ENCODE assay signal across 22 mouse cellular contexts in the genomic region with DNA sequence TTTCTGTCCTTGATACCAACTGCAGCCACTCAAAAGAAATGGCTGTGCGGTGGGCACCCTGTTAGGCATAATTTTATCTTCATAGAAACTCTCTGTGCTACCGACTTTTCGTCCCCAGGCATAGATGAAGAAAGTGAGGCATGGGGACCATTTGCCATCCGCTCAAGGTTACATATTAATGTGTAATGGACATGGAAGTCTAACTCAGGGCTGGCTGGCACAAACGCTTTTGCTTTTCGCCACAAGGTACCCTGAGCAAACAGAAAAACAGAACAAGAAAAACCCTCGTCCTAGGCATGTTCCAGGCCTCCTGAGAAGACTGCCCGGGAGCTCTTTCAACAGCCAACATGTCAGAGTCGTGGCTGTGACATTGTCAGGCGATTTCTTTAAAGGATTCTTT.
A peak's percentile ranks its signal among the peaks of the same experiment; 100 is the strongest.
DNase-seq lines count a peak whose midpoint lies in the region; ATAC-seq and TF ChIP-seq lines count a peak whose summit lies in the region.
"Had no signal": no experiment of that assay in that cellular context is flagged by ENCODE, and none has a peak within 500 bp of the region (broad histone marks: within the 10 kb centered on the region; RNA-seq: fewer than 3 reads in every experiment).

No protein-coding gene starts in this region.

- no peak overlapping the region for H3K4me3 ChIP-seq in kidney, adult 2 months (ENCODE audit: insufficient read depth, low read depth, low read length)
- no peak overlapping the region for H3K4me3 ChIP-seq in kidney, embryonic 15.5 days (replicated peaks)
- H3K4me3 ChIP-seq in liver, adult 2 months (ENCODE audit: insufficient read depth, low read depth, low read length): no peak overlapping the region
- H3K4me3 ChIP-seq in liver, embryonic 13.5 days (replicated peaks): no peak overlapping the region
- H3K4me3 ChIP-seq: embryonic facial prominence, embryonic 12.5 days; forebrain, embryonic 12.5 days; heart, embryonic 10.5 days; hindbrain, embryonic 12.5 days had no signal

- no peak for TF ChIP-seq POLR2A in kidney, adult 2 months (IDR thresholded peaks at IDR 0.05; ENCODE audit: low read depth, low read length)
- TF ChIP-seq POLR2A in liver, adult 2 months (IDR thresholded peaks at IDR 0.05; ENCODE audit: extremely low read depth, insufficient read depth, low read length): no peak

- no peaks in the 10 kb centered on the region for H3K36me3 ChIP-seq in kidney, adult 2 months (ENCODE audit: control insufficient read depth, insufficient read depth, low read length)
- no peaks in the 10 kb centered on the region for H3K36me3 ChIP-seq in kidney, embryonic 15.5 days
- no peaks in the 10 kb centered on the region for H3K36me3 ChIP-seq in liver, adult 2 months (ENCODE audit: control insufficient read depth, insufficient read depth, low read length)
- no peaks in the 10 kb centered on the region for H3K36me3 ChIP-seq in liver, embryonic 13.5 days
- H3K36me3 ChIP-seq: embryonic facial prominence, embryonic 12.5 days; forebrain, embryonic 12.5 days; heart, embryonic 10.5 days; hindbrain, embryonic 12.5 days had no signal

- H3K4me2 ChIP-seq in kidney, embryonic 15.5 days: no peak overlapping the region
- H3K4me2 ChIP-seq in liver, embryonic 13.5 days: no peak overlapping the region
- H3K4me2 ChIP-seq: embryonic facial prominence, embryonic 12.5 days; forebrain, embryonic 12.5 days; hindbrain, embryonic 12.5 days had no signal

- no peaks in the 10 kb centered on the region for H3K9me3 ChIP-seq in kidney, embryonic 15.5 days (replicated peaks)
- no peaks in the 10 kb centered on the region for H3K9me3 ChIP-seq in liver, embryonic 13.5 days (replicated peaks)
- H3K9me3 ChIP-seq: embryonic facial prominence, embryonic 12.5 days; forebrain, embryonic 12.5 days; heart, embryonic 10.5 days; hindbrain, embryonic 12.5 days had no signal

- H3K27me3 ChIP-seq in kidney, adult 2 months (replicated peaks; ENCODE audit: control insufficient read depth, insufficient read depth, low read length): no peaks in the 10 kb centered on the region
- H3K27me3 ChIP-seq in kidney, embryonic 15.5 days: no peaks in the 10 kb centered on the region
- H3K27me3 ChIP-seq in liver, adult 2 months (ENCODE audit: control insufficient read depth, insufficient read depth, low read length): no peaks in the 10 kb centered on the region
- H3K27me3 ChIP-seq in liver, embryonic 13.5 days: no peaks in the 10 kb centered on the region
- H3K27me3 ChIP-seq: Patski had no signal

- TF ChIP-seq CTCF in kidney, adult 2 months (conservative IDR thresholded peaks at IDR 0.05; ENCODE audit: insufficient read depth, insufficient read length, low read depth, low read length): no peak
- TF ChIP-seq CTCF in liver, adult 2 months (IDR thresholded peaks at IDR 0.05; ENCODE audit: low read depth, low read length): no peak

- ATAC-seq in kidney, embryonic 15.5 days (replicated peaks; ENCODE audit: low FRiP score): no peak
- no peak for ATAC-seq in liver, embryonic 13.5 days (ENCODE audit: low read depth)
- no peak for ATAC-seq in erythroblast, adult 5-6 weeks (replicated peaks; ENCODE audit: low FRiP score, poor library complexity, severe bottlenecking)
- ATAC-seq: activated CD4-positive, CD25-positive, alpha-beta regulatory T cell, adult 4 months; forebrain, embryonic 16.5 days; Patski had no signal

- DNase-seq in kidney, adult 2 months: peak; percentile 66
- peak; percentile 81 for DNase-seq in liver, adult 2 months (ENCODE audit: extremely low read depth, low read depth, low spot score)
- DNase-seq in liver: no peak
- no peak for DNase-seq in liver, embryonic 13.5 days
- no peak for DNase-seq in cerebellum, adult 9-10 months
- DNase-seq: adrenal gland, adult 2 months; adrenal gland, postnatal 25 days; cerebellum, adult 2 months; cerebellum, postnatal 14 days; gastrocnemius, postnatal 10 days; heart, adult 18-20 months; heart, postnatal 10 days; heart, postnatal 4 days had no signal

- no peak overlapping the region for H3K27ac ChIP-seq in kidney, adult 2 months (ENCODE audit: insufficient read depth, low read depth, low read length)
- no peak overlapping the region for H3K27ac ChIP-seq in kidney, embryonic 15.5 days
- peak overlapping the region; percentile 95 for H3K27ac ChIP-seq in liver, adult 2 months (replicated peaks; ENCODE audit: insufficient read depth, low read depth, low read length)
- H3K27ac ChIP-seq in liver, embryonic 13.5 days: peak overlapping the region; percentile 64; the same call in 1 of the 2 replicates
- H3K27ac ChIP-seq: embryonic facial prominence, embryonic 12.5 days; forebrain, embryonic 12.5 days; hindbrain, embryonic 12.5 days had no signal

- H3K79me2 ChIP-seq in liver, adult 2 months (ENCODE audit: control insufficient read depth, insufficient read depth, low read length): no peaks in the 10 kb centered on the region

- peaks cover 16% of the 10 kb centered on the region for H3K4me1 ChIP-seq in kidney, adult 2 months (ENCODE audit: control insufficient read depth, insufficient read depth, low read length)
- H3K4me1 ChIP-seq in kidney, embryonic 15.5 days: peaks cover 6% of the 10 kb centered on the region
- H3K4me1 ChIP-seq in liver, adult 2 months (ENCODE audit: control insufficient read depth, insufficient read depth, low read length): peaks cover 28% of the 10 kb centered on the region
- peaks cover 11% of the 10 kb centered on the region for H3K4me1 ChIP-seq in liver, embryonic 13.5 days (replicated peaks)
- H3K4me1 ChIP-seq: embryonic facial prominence, embryonic 12.5 days had no signal

- WGBS in kidney, adult 2 months: 47% methylated on average over 10 of the region's 10 CpGs
- WGBS in kidney, embryonic 15.5 days: 76% methylated on average over 10 of the region's 10 CpGs
- 28% methylated on average over 10 of the region's 10 CpGs for WGBS in liver, adult 2 months
- 65% methylated on average over 10 of the region's 10 CpGs for WGBS in liver, embryonic 13.5 days (ENCODE audit: insufficient replicate concordance)

- H3K9ac ChIP-seq in kidney, embryonic 15.5 days: no peak overlapping the region
- peak overlapping the region; percentile 59 for H3K9ac ChIP-seq in liver, adult 2 months (ENCODE audit: low read depth, low read length)
- H3K9ac ChIP-seq in liver, embryonic 13.5 days: no peak overlapping the region
- H3K9ac ChIP-seq: embryonic facial prominence, embryonic 12.5 days; forebrain, embryonic 12.5 days; hindbrain, embryonic 12.5 days had no signal

Comparison
In these comparisons a context has a peak if more than half of its experiments do, and no peak if none do; other contexts are left out.
1. DNase-seq: peak in kidney, adult 2 months (single experiment) and liver, adult 2 months (single experiment); none in liver (single experiment), liver, embryonic 13.5 days (single experiment) and cerebellum, adult 9-10 months (single experiment).
2. H3K27ac ChIP-seq: peak in liver, adult 2 months (single experiment) and liver, embryonic 13.5 days (single experiment); none in kidney, adult 2 months (single experiment) and kidney, embryonic 15.5 days (single experiment).